Mouse (Mus musculus): ENCODE data around the gene Uspl1.

- TF ChIP-seq CTCF (IDR thresholded peaks at IDR 0.05; ENCODE audit: low read depth) (no peak), EP300 (optimal IDR thresholded peaks at IDR 0.05) (no peak)
Measured at GRCm38 (mm10) chr5:149166011-149166410, 18.1 kb upstream of the Uspl1 start.

Measured in stomach, postnatal 0 days (tissue).